Mouse (Mus musculus) natural killer cell, adult 2 months (primary cell): ENCODE measurements around the gene Vmn2r98.
"Not testable (repeated sequence)": the region's sequence is repeated elsewhere in the genome, so short reads cannot be mapped to it uniquely, and the experiment has no call there.

Experiments
- DNase-seq, 2 experiments: peaks; one replicate each; pipeline ENCODE4 v3.0.0; 2022; ENCODE audit warnings: low spot score in 2 of 2

Vmn2r98 gene

GRCm38 (mm10) chr17:19053160-19053559, at the start of gene Vmn2r98:
Vmn2r98 (plus strand) TSS chr17:19053460.
- not testable (repeated sequence) for DNase-seq

- DNase-seq = not testable (repeated sequence)
These were observed 21.8 kb upstream of the Vmn2r98 start for GRCm38 (mm10) chr17:19031441-19031840.

- no peak for DNase-seq
These were observed 21.3 kb upstream of the Vmn2r98 start for GRCm38 (mm10) chr17:19031962-19032361.

GRCm38 (mm10) chr17:19032721-19033120, 20.5 kb upstream of the Vmn2r98 start:
- DNase-seq = no peak
